Mouse (Mus musculus) spleen, postnatal 36 days (tissue): ENCODE data around the gene Gdpd1.
A peak's percentile ranks its signal among the peaks of the same experiment; 100 is the strongest.
"Not testable (repeated sequence)": the region's sequence is repeated elsewhere in the genome, so short reads cannot be mapped to it uniquely, and the experiment has no call there.

Source experiments
- DNase-seq, 2 experiments: peaks; one replicate each; pipeline ENCODE4 v3.0.0; 2022; ENCODE audit warnings: low spot score in 2 of 2, mixed read lengths in 1 of 2

The Gdpd1 gene

GRCm38 (mm10) chr11:87026096-87026875 lies 47.6 kb downstream of the Gdpd1 start:
- DNase-seq = peak in 1 of 2 experiments; percentile 2

GRCm38 (mm10) chr11:87025351-87025750 lies 48.5 kb downstream of the Gdpd1 start:
- no peak for DNase-seq

DNA sequence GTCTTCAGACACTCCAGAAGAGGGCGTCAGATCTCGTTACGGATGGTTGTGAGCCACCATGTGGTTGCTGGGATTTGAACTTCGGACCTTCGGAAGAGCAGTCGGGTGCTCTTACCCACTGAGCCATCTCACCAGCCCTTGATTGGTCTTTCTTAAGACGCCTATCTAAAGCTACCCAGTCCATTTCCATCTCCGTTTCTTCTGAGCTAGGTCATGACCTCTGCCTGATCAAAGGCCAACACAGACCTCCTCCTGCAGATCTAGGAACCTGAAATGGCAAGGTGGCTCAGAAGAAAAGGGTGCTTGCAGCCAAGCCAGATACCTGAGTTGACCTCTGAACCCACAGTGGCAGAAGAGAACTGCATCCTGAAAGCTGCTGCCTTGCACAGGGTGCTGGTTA lies 50.6 kb downstream of the Gdpd1 start:
- DNase-seq = not testable (repeated sequence)

DNA sequence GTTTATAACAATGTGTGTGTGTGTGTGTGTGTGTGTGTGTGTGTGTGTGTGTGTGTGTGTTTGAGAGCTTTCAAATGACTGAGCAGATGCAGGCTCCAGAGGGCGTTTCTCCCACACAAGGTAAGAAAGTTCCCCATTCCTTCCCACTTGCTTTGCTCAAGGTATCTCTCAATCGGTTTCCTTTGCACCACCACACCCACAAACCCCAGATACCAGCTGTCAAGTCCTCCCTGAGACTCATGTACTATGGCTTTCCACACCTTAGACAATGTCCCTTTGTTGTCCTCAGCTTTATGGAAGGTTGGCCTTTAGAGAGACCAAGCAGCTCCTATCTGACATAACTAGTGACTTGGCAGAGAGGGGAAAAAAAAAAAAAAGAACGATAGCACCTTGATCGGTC lies 51.1 kb downstream of the Gdpd1 start:
- no peak for DNase-seq

- no peak for DNase-seq
Observed at GRCm38 (mm10) chr11:87021551-87021950, 52.3 kb downstream of the Gdpd1 start.

DNA sequence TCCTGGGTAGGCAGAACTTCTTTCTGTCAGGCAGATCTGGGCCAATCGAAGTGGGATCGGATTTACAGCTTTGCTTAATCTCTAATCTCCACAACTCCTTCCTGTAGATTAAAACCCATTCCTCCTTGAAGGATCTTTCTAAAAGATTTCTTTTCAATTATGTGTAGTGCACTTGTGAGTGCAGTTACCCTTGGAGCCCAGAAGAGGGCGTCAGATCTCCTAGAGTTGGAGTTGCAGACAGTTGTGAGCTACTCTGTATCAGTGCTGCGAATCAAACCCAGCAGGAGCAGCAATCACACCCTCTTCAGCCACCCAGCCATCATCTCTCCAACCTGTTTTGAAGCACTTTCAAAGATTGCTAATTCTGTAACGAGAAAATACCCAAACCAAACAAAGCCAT lies 53.4 kb downstream of the Gdpd1 start:
- no peak for DNase-seq

DNA sequence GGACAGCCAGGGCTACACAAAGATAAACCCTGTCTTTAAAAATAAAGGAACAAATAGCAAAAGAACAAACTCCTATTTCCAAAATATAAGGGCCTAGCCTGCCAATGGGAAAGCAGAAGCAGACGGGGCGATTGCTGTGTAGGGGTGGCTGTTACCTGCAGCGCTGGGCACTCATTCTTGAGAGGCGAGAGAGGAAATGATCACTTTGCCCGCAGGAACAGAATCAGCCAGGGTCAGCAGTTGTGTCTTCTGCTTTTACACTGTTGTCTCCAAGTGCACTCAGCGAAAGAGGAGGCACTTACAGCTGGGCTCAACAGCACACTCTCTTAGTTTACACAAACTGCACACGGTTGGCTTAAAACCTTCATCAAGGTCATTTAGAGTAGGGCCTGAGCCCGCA lies 54.4 kb downstream of the Gdpd1 start:
- DNase-seq = peak in 1 of 2 experiments; percentile 3

DNA sequence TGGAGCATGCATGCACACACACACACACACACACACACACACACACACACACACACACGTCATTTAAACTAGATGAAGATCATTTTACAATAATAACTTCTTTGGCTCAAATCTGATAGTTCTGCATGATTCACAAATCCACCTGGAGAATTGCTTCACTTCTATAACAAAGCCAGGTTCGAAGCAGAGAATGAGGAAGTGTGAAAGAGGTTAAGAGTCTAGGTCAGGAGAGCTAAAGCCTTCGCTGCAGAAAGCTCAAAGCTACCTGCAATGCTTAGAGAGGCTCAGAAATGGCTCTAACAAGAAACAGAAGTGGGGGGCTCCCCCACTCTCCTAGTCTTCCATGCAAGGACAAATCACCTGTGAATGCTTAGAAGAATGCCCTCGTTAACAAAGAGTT lies 55.8 kb downstream of the Gdpd1 start:
- no peak for DNase-seq

- DNase-seq = no peak
Observed at GRCm38 (mm10) chr11:87015691-87016090, 58.2 kb downstream of the Gdpd1 start.

DNA sequence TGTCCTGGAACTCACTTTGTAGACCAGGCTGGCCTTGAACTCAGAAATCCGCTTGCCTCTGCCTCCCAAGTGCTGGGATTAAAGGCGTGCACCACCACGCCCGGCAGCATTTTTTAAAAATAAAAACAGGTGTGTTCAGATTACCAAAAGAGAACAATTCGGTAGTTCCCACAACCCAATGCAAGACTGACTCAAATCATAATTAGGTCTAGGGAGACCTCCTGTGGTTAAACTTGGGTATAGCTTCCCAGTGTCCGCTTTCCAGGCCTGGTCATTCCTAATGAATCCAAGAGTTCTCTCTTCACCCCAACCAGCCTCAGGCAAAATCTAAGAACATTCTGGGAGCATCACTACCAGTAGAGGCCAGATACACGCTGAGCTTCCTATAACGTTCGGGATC lies 63.4 kb downstream of the Gdpd1 start:
- peak in 1 of 2 experiments; percentile 22 for DNase-seq

DNA sequence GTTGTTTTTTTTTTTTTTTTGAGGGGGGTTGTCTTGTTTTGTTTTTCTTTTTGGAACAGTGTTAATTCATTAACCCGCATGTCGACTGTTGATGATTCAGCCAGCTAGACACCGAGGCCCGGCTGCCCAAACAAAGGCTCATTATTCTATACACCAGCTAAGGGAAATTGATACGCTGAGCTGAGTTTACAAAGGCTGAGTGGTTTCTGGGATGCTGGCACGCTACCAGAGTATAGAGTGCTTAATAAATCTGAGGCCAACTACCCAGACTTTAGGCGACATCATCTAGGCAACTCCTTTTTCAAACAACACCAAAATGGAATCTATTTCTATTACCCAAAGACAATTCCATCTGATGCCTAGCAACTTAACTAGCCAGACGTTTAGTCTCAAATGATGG lies 66.5 kb downstream of the Gdpd1 start:
- no peak for DNase-seq

DNA sequence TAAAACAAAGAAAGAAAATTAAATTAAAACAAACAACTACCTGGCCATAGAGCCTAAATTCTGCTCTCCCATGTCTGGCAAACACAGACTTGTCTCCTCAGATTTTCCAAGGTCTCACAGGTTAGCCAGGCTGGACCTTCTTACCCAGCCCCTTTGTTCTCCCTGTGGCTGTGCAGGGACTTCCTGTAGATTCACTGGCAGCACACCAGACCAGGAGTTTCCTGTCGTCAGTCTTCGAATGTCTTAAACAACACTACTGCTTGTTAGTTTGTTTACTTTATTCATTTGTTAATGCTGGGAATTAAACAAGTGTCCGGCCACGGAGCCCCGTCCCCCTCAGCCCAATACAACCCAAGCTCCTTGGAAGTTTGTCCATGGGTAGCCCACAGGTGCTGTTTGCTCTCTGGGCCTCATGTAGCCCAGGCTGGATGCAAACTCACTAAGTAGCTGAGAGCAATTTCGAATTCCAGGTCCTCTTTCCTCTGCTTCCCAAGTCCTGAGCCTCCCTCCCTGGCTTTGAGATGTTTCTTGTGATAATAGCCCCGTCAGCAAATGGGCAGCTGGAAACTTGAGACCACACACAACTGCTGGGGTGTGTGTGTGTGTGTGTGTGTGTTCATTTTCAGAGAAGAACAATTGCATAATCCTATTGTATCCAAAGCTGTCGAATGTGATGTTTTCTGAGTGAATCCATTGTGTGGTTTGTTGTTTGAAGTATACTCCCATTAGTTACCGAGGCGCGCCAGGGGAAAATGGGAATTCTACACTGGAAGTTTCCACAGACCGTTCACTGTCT lies 68.7 kb downstream of the Gdpd1 start:
- DNase-seq = no peak

GRCm38 (mm10) chr11:87002078-87002829 lies 71.6 kb downstream of the Gdpd1 start:
- no peak for DNase-seq

DNA sequence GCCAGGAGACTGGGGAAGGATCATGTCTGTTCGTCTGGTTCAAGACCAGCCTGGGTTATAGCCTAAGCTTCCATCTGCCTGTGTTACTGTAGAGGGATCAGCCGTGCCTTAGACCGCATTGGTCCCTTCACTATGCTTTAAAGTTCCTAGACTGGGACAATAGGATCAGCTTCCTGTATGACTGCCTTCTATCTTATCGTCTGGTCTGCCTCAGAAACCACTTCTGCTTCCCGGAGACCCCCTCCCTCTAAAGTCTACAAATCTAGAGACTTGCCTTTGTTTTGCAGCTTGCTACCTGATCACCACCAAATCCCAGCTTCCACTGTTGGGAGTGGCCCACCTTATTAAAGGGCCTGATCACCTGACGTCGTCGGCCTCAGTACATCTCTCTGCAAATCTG lies 72.6 kb downstream of the Gdpd1 start:
- no peak for DNase-seq

- DNase-seq = no peak
Observed at GRCm38 (mm10) chr11:86996266-86996665, 77.6 kb downstream of the Gdpd1 start.

- peak; percentile 42 to 53 for DNase-seq
Observed at GRCm38 (mm10) chr11:86995625-86996221, 78.1 kb downstream of the Gdpd1 start.

DNA sequence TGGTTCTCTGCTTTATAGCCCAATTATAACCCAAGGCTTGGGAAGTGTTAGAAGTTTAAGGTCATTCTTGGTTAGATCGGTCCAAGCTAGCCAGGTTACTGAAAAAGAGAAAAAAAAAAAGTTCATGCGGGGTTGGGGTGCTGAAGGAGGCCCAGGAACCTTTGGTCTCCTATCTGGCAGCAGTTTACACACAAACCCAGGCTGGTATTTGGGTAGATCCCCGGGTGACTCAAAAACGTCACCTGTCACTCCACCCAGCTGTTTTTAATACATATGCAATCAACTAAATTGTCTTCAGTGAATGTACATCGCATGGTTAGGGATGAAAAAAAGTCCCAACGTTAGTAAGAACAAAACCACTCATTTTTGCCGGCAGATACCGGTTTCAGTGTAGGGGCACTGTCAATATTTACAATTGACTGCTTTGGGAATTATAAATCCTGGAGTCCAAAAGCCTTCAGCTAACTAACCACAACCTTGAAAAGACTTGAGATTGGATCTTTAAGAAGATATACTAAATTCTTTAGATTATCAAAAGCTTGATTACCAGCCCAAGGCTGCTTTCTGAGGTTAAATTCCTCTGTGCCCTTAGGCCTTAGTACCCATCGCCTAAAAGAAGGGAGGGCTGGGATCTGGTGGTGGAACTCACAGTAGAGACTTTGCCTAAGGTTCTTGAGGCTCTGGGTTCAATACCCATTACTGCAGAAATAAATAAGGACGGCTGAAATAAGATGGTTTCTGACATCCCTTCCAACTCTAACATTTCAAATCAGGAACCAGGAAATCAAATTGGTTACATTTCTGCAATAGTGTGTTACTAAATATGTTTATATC lies 78.9 kb downstream of the Gdpd1 start:
- DNase-seq = no peak

DNA sequence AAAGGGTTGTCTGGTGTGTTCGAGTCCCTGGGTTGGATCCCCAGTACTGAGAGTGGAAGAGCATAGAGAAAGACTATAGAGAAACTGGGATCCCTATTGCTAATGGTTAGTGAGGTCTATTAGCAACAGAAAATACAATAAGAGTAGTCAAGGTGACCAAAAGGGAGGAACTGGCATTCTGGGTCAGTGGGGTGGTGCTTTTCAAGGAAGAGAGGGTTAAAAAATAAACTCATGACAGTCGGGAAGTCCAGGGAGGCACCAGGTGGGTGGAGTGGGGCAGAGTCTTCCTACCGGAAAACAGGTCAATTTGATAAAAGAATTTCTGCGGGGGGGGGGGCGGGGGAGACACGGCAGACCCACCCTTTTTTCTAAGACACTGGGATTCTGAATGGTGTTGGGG lies 79.5 kb downstream of the Gdpd1 start:
- no peak for DNase-seq

GRCm38 (mm10) chr11:86993041-86994037 lies 80.5 kb downstream of the Gdpd1 start, which contains the start of gene Ypel2:
Gene Ypel2, minus strand, starts transcription at chr11:86993707.
- peak; percentile 87 to 91 for DNase-seq
